Mouse (Mus musculus) layer of hippocampus, adult 9-10 months (tissue): ENCODE data around the gene Trmt1.

ENCODE experiments used
- DNase-seq: peaks from one replicate; pipeline ENCODE4 v3.0.0; 2022; ENCODE audit warnings: low spot score

The Trmt1 gene

DNA sequence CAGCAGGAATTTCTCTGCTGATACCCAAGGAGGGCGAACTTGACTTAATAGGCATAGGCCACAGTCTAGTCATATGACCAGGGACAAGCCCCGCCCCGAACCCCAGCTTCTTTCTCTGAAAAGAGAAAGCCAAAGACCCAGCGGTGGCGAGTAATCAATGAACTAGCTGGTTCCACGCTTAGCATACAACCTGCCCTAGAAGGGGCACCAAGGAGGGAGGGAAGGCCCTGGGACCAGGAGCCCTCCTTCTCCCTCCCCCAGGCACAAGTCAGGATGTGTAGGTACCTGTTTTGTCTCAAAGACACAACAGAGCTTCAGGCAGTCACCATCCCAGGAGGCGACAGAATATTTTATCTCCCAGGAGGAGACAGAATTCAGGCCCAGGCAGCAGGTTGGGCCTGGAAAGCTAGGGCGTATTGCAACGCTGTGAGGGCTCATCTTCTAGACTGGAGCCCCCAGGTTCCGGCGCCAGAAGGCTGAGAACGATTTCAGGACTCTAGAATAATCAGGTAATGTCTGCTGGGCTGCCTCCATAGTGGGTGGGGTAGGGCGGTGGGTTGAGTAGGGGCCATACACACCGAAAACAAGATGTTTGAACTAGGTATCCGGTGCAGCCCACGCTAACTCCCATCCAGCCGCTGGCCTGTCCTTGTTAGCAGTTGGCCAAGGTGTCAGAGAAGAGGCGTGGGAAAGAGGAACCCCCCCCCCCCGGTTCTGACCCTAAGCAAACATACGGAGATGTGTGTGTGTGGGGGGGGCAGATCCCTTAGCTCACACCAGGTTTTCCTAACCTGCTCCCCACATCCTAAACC lies at the start of gene Trmt1:
TSS of gene Trmt1 (plus strand) at position 117 of the 812 bp plus-strand sequence.
- no peak for DNase-seq

DNA sequence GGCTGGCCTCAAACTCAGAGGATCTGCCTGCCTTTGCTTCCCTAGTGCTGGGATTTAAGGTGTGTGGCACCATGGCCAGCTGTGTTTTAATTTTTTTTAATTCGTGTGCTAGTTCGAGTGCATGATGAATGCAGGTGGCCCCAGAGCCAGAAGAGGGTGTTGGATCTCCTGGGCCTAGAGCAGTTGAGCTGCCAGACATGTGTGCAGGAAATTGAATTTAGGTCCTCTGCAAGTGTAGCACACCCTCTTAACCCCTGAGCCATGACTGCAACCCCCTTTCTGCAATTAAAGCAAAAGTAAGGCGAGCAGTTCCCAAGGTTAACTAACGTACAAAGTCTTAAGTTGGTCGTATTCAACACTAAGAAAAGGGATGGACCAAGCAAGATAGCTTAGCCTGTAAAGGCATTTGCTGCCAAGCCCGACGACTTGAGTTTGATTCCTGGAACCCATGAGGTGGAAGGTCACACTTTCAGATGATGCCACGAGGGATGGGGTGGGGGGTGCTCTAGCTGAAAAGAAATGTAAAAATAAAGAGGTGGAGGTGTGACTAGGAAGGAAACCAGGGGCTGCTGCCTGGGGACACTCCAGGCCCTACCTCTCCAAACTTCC lies 48.1 kb upstream of the Trmt1 start:
- no peak for DNase-seq

DNA sequence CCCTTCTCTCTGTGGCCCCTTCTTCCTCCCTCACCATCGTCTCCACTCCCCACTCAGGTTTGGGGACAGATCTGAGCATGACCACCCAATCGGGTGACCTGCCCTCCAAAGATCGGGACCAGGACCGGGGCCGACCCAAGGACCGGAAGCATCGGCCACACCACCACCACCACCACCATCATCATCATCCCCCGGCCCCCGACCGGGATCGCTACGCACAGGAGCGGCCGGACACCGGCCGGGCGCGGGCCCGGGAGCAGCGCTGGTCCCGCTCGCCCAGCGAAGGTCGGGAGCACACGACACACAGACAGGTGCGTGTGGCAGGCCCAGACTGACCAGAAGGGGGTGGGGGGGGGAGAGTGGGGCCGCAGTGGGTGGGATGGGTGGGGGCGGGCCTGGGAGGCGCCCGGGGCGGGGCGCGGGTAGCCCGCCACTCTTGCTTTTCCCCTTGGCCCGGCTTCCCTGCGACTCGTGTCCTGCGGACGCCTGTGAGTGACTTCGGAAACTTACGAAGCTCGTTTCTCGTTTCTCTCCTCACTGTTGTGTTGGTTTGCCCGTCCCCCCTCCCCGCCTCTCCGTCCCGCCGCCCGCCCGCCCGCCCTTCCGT lies 47.4 kb upstream of the Trmt1 start:
- no peak for DNase-seq

DNA sequence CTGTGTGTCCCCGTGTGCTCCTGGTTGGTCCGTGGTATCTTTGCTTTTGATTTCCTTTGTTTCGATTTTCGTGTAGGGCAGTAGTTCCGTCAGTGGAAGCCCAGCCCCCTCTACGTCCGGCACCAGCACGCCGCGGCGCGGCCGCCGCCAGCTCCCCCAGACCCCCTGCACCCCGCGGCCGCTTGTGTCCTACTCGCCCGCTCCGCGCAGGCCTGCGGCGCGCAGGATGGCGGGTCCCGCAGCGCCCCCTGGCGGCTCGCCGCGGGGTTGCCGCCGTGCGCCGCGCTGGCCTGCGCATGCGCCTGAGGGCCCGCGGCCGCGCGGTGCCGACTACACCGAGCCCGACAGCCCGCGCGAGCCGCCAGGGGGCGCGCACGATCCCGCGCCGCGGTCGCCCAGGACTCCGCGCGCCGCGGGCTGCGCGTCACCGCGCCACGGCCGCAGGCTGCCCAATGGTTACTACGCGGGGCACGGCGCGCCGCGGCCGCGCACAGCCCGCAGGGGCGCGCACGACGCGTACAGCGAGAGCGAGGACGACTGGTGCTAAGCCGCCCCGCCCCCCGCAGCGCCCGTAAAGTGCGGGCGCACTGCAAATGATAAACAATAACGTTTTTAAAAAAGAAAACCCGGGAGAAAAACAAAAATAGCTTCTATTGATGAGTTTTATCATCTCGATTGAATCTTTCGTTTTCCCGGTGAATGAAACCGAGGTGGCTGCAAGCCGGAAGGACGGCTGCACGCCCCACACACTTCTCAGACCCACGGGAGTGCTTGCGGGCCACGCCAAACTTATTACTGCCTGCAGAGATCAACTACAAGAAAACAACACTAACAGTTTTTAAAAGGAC lies 46.7 kb upstream of the Trmt1 start:
- DNase-seq: peak; percentile 78

DNA sequence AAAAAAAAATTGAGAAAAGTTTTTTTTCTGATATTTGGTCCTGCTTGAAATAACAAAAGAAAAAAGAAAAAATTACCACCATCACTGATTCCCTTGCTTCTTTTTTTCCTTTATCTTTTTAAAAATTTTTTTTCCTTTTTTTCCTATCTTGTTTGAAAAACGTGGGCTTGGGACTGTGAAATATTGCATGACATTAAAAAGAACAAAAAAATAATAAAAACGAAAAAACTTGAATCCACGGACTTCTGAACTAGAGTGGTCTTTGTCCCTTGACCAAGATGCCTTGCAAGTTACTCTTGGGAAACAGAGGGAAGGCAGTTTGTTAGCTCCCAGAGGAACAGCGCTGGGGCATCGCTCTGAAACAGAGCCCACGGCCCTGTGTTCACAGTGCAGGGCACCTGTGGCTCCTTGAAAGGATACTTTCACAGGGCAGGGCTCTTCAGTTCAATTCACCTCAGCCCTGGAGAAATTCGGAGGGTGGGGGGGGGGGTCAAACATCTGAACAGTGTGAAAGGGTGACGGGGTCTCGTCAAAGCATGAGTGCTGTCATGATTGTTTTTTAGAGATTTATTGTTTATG lies 46.0 kb upstream of the Trmt1 start:
- no peak for DNase-seq

DNA sequence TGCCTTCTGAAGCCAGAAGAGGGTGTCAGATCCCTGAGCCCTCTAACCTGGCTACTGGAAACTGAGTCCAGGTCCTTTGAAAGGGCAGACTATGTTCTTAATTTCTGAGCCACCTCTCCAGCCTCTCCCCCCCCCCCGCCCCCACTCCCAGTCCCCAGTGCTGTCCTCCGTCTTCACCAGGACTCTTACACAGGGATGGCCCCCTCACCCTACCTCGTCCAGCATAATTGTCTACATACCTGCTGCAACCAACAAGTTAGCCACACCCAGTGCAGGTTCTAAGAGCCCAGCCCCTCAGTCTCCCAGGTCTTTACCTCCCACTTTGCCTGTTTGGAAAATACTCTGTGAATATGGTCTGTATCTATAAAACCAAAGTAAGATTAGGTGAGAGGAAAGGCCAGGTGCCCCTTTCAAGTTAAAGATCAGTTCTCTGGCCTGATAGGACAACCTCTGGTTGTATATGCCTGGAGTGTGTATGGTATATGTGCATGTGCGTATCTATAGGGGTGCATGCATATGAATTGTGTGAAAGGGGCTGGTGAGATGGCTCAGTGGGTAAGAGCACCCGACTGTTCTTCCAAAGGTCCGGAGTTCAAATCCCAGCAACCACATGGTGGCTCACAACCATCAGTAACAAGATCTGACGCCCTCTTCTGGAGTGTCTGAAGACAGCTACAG lies 45.4 kb upstream of the Trmt1 start:
- no peak for DNase-seq

DNA sequence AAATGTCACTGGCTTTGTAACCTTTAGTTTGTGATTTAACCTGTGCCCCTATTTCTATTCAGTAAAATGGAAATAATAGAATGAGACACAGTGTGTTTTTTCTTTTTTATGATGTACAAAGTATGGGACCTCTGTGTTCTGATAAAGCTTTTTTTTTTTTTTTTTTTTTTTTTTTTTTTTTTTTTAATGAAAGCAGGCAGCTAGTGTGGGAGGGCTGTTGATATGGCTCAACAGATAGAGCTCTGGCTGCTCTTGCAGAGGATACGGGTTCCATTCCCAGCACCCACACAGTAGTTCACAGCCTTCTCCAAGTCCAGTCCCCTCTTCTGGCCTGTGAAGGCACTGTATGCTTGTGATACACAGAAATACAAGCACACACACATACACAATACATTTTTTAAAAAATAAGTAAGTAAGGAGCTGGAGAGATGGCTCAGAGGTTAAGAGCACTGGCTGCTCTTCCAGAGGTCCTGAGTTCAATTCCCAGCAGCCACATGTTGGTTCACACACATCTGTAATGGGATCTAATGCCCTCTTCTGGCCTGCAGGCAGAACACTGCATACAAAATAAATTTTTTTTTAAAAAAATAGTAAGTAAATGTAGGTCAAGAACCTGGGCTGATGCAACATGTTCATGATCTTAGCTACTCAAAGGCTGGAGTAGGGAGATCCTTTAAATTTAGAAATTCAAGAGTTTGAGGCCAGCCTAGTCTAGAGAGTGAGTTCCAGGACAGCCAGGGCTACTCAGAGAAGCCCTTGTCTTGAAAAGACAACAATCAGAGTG lies 44.3 kb upstream of the Trmt1 start:
- DNase-seq: no peak

DNA sequence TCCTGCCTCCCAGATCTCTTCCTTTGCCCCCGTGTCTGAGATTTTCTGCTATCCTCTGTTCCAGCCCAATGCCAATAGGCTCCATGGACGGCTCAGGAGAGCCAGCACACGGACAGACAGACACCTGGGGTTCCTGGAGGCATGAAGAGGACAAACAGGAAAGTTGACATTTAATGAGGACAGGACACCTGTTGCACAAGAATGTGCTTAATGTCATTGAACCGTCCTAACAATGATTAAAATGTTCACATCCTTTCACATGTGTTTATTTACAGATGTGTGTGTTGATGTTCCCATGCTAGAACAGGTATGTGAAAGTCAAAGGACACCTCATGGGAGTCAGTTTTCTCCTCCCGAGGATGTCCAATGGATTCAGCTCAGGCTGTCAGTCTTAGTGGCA lies 43.1 kb upstream of the Trmt1 start:
- DNase-seq: no peak

DNA sequence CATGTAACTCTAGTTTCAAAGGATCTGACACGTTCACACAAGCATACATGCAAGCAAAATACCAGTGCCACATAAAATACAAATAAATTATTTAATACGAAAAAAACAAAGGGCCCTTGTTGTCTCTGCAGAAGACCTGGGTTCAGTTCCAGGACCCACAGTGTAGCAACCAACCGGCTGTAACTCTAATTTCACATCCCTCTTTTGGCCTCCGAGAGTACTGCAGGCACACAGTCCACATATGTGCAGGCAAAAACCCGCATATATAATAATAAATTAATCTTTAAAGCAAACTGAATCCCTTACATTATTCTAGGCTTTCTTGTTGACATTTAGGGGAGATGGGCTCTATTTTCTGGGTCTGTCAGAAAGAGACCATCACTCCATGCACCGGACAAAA lies 39.3 kb upstream of the Trmt1 start:
- no peak for DNase-seq

DNA sequence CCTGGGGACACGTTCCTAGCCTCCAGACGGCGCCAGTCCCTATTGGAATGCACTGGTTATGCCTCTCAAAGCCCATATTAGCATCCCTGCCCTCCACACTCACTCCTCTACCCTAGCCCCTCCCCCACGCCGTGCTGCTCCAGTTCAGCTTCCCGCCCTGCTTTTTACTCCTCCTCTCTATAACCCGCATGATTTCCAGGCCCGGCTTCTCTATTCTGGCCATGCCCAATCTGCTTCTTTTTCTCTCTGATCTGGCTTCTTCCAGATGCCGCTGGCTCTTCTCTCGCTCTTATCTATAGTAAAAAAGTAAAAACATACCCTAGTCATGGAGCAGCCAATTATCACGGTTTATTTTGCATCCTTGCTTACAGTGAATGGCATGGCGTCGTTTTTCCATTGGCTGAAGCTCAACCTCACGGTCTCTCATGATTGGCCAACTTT lies 38.6 kb upstream of the Trmt1 start:
- DNase-seq: no peak

DNA sequence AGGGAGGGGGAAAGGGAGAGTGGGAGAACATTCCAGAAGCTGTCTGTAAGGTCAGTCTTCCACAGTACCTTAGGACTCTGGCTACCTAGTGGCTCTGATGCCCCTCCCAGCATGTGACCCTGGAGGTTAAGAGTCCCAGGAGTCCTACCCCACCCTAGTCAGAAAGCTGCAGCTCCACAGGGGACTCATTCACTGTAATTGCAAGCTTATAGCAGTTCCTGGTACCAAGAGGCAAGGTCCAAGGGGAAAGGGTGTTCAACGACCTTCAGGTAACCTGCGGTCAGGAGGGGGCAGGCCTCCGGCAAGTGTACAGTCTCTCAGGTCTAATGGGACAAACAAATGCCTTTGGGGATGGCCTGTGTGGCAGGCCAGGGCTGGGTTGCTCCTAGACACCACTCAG lies 35.9 kb upstream of the Trmt1 start:
- DNase-seq: no peak

DNA sequence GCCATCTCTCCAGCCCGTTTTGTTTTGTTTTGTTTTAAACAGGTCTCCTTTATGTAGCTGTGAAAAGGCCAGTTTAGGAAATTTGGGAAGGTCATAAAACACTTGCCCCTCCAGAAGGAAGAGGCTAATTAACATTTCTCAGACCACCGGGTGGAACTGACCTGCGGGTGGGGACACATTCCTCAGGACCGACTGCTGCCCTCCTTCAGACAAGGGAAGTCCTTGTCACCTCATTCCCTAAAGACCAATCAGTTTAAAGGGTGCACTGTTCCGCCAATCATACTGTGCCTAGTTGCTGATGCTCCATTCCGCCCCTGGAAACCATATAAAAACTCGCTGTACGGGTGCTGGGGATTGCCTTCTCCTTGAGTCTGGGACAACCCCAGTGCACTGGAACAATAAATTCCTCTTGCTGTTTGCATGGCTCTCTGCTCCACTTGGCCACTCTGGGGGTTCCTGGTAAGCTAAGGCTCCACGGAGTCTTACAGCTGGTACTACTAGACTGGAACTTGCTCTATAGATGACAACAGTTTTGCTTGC lies 32.9 kb upstream of the Trmt1 start:
- no peak for DNase-seq

DNA sequence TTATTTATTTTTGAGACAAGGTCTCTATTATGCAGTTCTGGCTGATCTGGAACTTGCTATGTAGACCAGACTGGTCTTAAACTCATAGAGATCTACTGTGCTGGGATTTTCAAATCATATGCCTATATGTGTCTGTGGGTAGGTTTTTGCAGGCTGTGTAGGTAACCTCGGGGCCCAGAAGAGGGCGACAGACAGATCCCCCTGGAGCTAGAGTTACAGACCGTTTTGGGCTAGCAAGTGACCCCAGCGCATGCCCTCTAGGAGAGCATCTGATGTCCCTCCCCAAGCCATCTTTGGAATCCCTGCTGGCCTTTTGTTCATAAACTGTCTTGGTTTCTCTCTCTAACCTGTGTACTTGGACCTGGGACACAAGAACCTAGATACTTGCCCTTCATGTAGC lies 31.5 kb upstream of the Trmt1 start:
- no peak for DNase-seq

DNA sequence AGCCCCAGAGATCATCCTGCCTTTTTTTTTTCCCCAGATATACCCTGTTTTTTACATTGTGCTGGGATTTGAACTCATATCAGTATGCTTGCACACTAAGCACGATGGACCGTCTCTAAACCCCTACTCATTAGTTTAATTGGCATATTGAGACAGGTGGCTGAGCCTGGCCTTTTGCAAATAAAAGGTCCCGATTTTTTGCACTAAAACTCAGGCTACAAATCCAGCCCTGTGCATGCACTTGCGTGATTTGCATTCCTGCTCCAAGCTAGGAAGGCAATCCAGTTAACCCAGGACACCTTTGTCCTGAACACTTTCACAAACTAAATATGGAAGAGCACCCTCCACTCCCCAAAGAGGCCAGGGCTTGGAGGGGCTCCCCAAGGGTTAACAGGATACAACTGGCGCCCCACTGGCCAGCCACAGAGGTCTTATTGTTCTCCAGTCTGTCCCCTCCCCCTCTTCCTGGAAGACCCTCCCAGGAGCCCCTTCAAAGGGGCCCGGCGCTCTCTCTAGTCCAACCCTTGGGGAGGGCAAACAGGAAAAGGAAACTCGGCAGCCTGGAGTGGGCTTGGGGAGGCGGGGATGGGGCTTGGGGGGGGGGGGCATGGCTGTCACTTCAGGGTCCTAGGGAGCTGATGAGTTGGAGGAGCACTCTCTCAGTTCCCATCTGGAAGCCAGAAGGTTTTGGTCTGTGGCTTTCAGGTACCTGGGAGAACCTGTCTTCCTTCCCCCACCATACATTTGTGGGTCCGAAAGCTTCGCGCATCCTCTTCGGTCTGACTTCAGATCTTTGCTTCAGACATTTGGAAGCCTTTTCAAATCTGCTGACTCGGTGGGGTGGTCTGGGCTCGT lies 30.5 kb upstream of the Trmt1 start:
- DNase-seq: no peak

DNA sequence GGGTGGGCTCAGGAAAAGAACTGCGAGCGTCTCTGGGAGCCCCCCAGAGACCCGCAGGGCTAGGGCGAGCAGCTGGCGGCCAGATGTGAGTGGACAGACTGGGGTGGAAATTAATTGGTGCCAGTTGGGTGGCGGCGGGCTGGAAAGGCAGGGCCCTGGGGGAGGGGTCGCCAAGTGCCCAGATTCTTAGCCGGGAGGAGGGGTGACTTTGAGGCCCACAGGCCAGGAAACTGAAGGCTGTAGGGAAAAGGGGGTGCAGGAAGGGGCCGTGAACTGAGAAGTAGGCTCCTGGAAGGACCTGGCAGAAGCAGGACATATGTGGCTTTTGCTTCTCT lies 29.9 kb upstream of the Trmt1 start:
- DNase-seq: no peak

DNA sequence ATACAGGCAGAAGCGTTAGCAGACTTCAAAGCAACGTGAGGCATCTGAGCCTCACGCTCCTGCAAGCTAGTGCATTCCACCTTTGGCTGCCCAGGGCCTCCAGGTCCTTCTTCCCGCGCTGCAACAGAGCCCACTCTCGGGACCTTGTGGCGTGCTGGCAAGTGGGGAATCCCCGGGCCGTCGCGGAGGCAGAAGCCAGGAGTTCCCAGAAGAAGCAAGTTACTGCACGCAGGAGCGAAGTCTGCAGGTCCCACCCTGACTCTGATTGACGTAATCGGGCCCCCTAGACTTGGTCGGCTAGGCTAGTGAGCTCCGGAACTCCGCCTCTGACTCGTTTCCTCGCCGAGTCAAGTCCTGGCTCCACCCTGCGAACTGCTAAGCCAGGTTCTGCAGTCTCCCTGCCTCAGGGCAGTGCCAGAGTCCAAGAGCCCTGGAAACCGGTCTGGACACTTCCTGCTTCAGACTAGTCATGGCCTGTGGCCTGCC lies 29.4 kb upstream of the Trmt1 start:
- DNase-seq: no peak

DNA sequence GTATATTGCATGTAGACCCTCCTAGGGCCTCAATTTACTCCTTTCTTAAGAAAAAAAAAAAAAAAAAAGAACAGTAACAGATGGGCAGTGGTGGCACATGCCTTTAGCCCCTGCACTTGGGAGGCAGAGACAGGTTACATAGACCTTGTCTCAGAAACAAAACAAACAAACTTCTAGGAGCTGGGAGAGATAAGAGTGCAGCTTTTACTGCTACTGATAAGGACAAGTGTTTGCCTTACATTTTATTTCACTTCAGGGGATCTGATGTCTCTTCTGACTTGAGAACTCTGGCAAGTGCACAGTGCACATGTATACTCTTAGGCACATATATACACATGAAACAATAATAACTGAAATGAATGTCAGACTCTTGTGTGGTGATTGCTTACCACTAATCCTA lies 28.9 kb upstream of the Trmt1 start:
- no peak for DNase-seq

DNA sequence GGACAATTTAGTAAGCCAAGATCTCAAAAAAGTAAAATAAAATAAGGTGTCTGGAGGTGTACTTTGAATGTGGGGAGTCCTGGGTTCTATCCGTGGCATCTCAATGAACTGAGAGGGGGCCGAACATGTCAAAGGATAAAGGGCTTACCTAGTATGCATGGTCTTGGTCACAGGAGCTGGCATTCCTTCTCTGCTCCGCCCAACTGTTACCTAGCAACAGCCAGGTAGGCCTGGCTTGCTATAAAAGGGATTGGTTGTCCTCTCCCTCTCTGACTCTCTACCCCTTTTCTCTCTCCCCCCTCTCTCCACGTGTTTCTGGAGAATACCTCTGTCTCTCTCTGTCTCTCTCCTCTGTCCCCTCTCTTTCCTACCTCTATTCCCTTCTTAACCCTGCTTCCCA lies 28.4 kb upstream of the Trmt1 start:
- DNase-seq: no peak

DNA sequence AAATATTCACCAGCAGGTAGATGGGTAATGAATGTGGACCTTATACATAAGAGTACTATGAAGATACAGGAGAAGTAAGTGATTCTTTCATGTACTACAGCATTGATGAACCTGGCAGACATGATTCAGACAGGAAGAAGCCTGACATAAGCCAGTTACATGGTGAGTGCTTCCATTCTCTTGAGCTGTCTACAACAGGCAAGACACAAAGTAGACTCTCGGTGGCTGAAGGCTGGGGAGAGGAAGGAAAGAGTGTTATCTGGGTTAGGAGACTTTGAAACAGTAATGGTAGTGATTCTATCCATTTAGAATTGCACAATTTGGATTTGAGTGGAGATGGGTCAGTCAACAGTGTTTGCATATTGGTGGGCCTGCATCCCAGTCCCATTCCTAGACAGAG lies 27.2 kb upstream of the Trmt1 start:
- no peak for DNase-seq
